Mouse (Mus musculus) cortical plate, adult 2 months (tissue): ENCODE measurements around the gene Lsm2. TPM values are rescaled to one million over a fixed set of nuclear protein-coding genes. Genes with fewer than 3 reads are reported as not detected.
"Not testable (repeated sequence)": the region's sequence is repeated elsewhere in the genome, so short reads cannot be mapped to it uniquely, and the experiment has no call there.

ENCODE experiments used
- H3K27ac ChIP-seq: fragments of 200-500 bp; 2 replicates; pipeline ENCODE4 v1.5.1; 2012; ENCODE audit warnings: low read length, control low read depth, inconsistent platforms; ENCODE audit not compliant: insufficient read depth
- H3K4me1 ChIP-seq: fragments of 200-500 bp; 2 replicates; pipeline ENCODE4 v1.6.1; 2011; ENCODE audit warnings: low read length; ENCODE audit not compliant: control insufficient read depth, insufficient read depth
- H3K4me3 ChIP-seq: fragments of 200-500 bp; 2 replicates; pipeline ENCODE4 v1.5.1; 2011; ENCODE audit warnings: mild to moderate bottlenecking, low read length, control low read depth; ENCODE audit not compliant: insufficient read depth
- CTCF ChIP-seq: fragments of 200-500 bp; IDR thresholded peaks from 2 replicates; pipeline ENCODE4 v1.5.1; 2011; ENCODE audit warnings: mild to moderate bottlenecking, control low read depth, low read length; ENCODE audit not compliant: insufficient read depth; ENCODE audit errors: extremely low read depth
- POLR2A ChIP-seq: fragments of 200-500 bp; IDR thresholded peaks from 2 replicates; pipeline ENCODE4 v1.6.1; 2011; ENCODE audit warnings: mild to moderate bottlenecking, low read length, control low read depth; ENCODE audit not compliant: insufficient read depth; ENCODE audit errors: extremely low read depth
- polyA plus RNA-seq: library from polyadenylated mRNA; depleted of rRNA; stranded (reverse); fragments of >200 nt; gene quantifications from 2 replicates; pipeline ENCODE4 v1.2.3, GENCODE M21; 2012

The Lsm2 gene
- polyA plus RNA-seq, 1 experiment, result 36.9 TPM

- TF ChIP-seq CTCF (no peak), POLR2A (no peak)
- Histone ChIP-seq H3K27ac (no peak overlapping the region), H3K4me3 (no peak overlapping the region), H3K4me1 (no peaks in the 10 kb centered on the region)
These were observed 14.9 kb downstream of the Lsm2 start for GRCm38 (mm10) chr17:34996411-34997141.

GRCm38 (mm10) chr17:34997142-34997483 is 15.5 kb downstream of the Lsm2 start:
- no peak overlapping the region for H3K4me3 ChIP-seq
- H3K27ac ChIP-seq, result no peak overlapping the region
- H3K4me1 ChIP-seq, result no peaks in the 10 kb centered on the region; the same call in 1 of the 2 replicates
- TF ChIP-seq CTCF, result no peak
- TF ChIP-seq POLR2A, result no peak

GRCm38 (mm10) chr17:34998526-34999430 is 17.1 kb downstream of the Lsm2 start:
- H3K4me1 ChIP-seq, result peaks cover 4% of the 10 kb centered on the region; the same call in 1 of the 2 replicates
- H3K4me3 ChIP-seq, result no peak overlapping the region
- H3K27ac ChIP-seq, result no peak overlapping the region
- no peak for TF ChIP-seq CTCF
- no peak for TF ChIP-seq POLR2A

- peak overlapping the region; percentile 94 for H3K4me3 ChIP-seq
- H3K27ac ChIP-seq, H3K4me1 ChIP-seq: not testable (repeated sequence)
These were observed 18.4 kb downstream of the Lsm2 start for GRCm38 (mm10) chr17:34999871-35000716.

- Histone ChIP-seq H3K4me3 (peak within 1 kb of the TSS; percentile 94), H3K4me1 (peaks cover 4% of the 10 kb centered on the region; the same call in 1 of the 2 replicates), H3K27ac (peak within 1 kb of the TSS; percentile 100)
- TF ChIP-seq POLR2A, result peak; percentile 22; the same call in 1 of the 2 replicates
- no peak for TF ChIP-seq CTCF
These were observed 19.2 kb downstream of the Lsm2 start, which contains the start of gene Vars for GRCm38 (mm10) chr17:35000717-35001451. TSS of gene Vars (plus strand) at chr17:35000987.

GRCm38 (mm10) chr17:35001452-35002152 is 19.9 kb downstream of the Lsm2 start:
- Histone ChIP-seq H3K4me3 (peak overlapping the region; percentile 94), H3K4me1 (peaks cover 4% of the 10 kb centered on the region; the same call in 1 of the 2 replicates), H3K27ac (peak overlapping the region; percentile 100)
- TF ChIP-seq POLR2A (no peak), CTCF (no peak)

- TF ChIP-seq CTCF, result no peak
- no peak for TF ChIP-seq POLR2A
- H3K27ac ChIP-seq, result no peak overlapping the region
- H3K4me3 ChIP-seq, result peak overlapping the region; percentile 94; the same call in 1 of the 2 replicates
- peaks cover 4% of the 10 kb centered on the region; the same call in 1 of the 2 replicates for H3K4me1 ChIP-seq
These were observed 20.6 kb downstream of the Lsm2 start for GRCm38 (mm10) chr17:35002153-35002865.
